Mouse (Mus musculus): ENCODE measurements around the gene Gpi1. TPM values are rescaled to one million over a fixed set of nuclear protein-coding genes. Genes with fewer than 3 reads are reported as not detected.
A peak's percentile ranks its signal among the peaks of the same experiment; 100 is the strongest.

Gpi1 gene
- polyA plus RNA-seq (2016; fragmentation: Nextera tagmentation; extraction: Ambion mirVana): 260 and 266 TPM in 2 replicates

- Histone ChIP-seq H3K36me3 (replicated peaks) (peaks cover 31% of the 10 kb centered on the region), H3K4me3 (replicated peaks) (peak within 1 kb of the TSS; percentile 73), H3K27me3 (no peaks in the 10 kb centered on the region), H3K4me2 (peak within 1 kb of the TSS; percentile 81), H3K9ac (peak within 1 kb of the TSS; percentile 87), H3K9me3 (no peaks in the 10 kb centered on the region), H3K4me1 (peaks cover 30% of the 10 kb centered on the region), H3K27ac (peak within 1 kb of the TSS; percentile 88)
- ATAC-seq (ENCODE audit: low FRiP score): peak; percentile 65
- under 1% methylated on average over 37 of the region's 39 CpGs for WGBS
These were observed at the start of gene Gpi1 for GRCm38 (mm10) chr7:34230116-34230515. Gene Gpi1, minus strand, starts transcription at chr7:34230336.

DNA sequence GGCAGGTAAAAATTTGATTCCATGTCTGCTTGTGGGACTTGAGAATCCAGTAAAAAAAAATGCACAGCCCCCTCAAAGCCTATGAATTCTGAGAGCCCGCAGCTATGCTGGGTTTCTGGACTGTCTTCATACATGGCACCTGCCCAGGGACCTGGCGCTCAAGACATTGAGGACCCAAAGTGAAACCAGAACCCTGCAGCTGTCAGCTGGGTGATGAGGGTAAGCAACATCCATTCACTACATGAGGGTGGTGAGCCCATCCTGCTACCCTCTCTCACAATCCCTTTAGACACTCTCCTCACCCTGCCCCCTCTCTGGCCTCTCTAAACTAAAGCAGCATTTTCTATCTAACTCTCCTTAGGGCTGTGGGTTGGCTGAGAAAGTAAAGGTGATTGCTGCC lies 47.5 kb upstream of the Gpi1 start:
- ATAC-seq (ENCODE audit: low FRiP score): no peak
- Histone ChIP-seq H3K4me1 (no peaks in the 10 kb centered on the region), H3K4me2 (no peak overlapping the region), H3K9me3 (no peaks in the 10 kb centered on the region), H3K4me3 (replicated peaks) (no peak overlapping the region), H3K27ac (no peak overlapping the region), H3K36me3 (replicated peaks) (peaks cover under 1% of the 10 kb centered on the region; the same call in 1 of the 2 replicates), H3K9ac (no peak overlapping the region), H3K27me3 (no peaks in the 10 kb centered on the region)
- 90% methylated on average over 2 of the region's 2 CpGs for WGBS

DNA sequence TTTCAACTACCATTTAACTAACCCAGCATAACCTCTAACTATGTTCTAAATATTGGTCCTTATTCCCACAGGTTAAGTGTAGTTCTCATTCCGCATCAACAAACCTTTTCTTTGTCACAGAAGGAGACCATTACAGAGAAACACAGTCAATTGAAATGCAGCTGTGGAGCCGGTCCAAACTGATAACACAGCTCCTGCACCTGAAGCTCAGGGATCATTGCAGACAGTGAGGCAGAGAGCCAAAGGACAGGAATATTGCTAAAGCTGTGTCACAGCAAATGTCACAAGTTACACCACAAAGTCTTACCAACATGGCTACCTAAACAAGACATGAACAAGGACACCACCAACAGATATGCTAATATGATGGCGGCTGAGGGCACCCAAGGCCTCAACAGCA lies 45.9 kb upstream of the Gpi1 start:
- ATAC-seq (ENCODE audit: low FRiP score): no peak
- H3K4me1 ChIP-seq: no peaks in the 10 kb centered on the region
- no peaks in the 10 kb centered on the region for H3K9me3 ChIP-seq
- H3K27ac ChIP-seq: no peak overlapping the region
- H3K36me3 ChIP-seq (replicated peaks): no peaks in the 10 kb centered on the region
- H3K4me2 ChIP-seq: no peak overlapping the region
- no peak overlapping the region for H3K4me3 ChIP-seq (replicated peaks)
- 79% methylated on average over 3 of the region's 3 CpGs for WGBS
- H3K9ac ChIP-seq: no peak overlapping the region
- no peaks in the 10 kb centered on the region for H3K27me3 ChIP-seq

- Histone ChIP-seq H3K27ac (no peak overlapping the region), H3K4me3 (replicated peaks) (no peak overlapping the region), H3K36me3 (replicated peaks) (no peaks in the 10 kb centered on the region), H3K9ac (no peak overlapping the region), H3K4me2 (no peak overlapping the region), H3K4me1 (peaks cover 4% of the 10 kb centered on the region; the same call in 1 of the 2 replicates), H3K27me3 (no peaks in the 10 kb centered on the region), H3K9me3 (no peaks in the 10 kb centered on the region)
- 69% methylated on average over 4 of the region's 4 CpGs for WGBS
- no peak for ATAC-seq (ENCODE audit: low FRiP score)
These were observed 42.3 kb upstream of the Gpi1 start for GRCm38 (mm10) chr7:34272465-34272864.

DNA sequence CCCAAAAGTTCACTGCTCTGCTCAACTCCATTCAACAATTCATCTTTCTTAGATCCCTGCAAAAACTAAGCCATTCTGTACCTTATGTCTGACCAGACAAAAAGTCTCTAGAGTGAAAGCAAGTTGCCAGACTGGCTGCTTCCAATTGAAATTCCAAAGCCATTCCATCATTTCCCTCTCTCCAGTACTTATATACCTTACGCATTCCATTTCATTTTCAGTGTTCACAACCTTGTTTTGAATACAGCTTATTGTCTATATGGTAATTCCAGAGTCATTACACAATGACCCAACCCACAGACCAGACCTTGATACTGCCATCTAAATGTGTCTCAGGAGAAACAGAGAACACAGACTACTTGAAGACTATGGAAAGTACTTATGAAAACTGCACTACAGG lies 38.3 kb upstream of the Gpi1 start:
- Histone ChIP-seq H3K4me1 (peaks cover 4% of the 10 kb centered on the region; the same call in 1 of the 2 replicates), H3K36me3 (replicated peaks) (no peaks in the 10 kb centered on the region), H3K4me3 (replicated peaks) (no peak overlapping the region), H3K9me3 (no peaks in the 10 kb centered on the region), H3K27me3 (no peaks in the 10 kb centered on the region), H3K27ac (no peak overlapping the region), H3K9ac (no peak overlapping the region), H3K4me2 (no peak overlapping the region)
- WGBS: 64% methylated on average over 1 of the region's 1 CpGs
- ATAC-seq (ENCODE audit: low FRiP score): no peak

DNA sequence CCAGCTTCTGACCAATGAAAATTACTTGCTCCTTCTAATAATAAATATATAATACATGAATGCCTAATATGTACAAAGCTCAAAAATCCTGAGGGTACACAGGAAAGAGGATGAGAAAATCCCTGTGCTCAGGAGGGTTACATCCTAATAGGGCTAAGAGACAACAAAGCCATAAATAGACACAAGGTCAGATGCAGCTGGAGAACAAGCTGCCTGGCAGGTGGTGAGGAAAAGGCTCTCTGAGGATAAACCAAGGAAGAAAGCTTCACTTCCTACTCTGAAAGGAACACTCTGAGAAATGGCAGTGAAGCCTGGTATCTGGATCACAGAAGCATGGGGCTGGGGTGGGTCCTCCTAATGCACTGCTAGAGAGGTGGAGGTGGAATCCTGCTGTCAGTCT lies 36.3 kb upstream of the Gpi1 start:
- H3K9me3 ChIP-seq: no peaks in the 10 kb centered on the region
- H3K27me3 ChIP-seq: no peaks in the 10 kb centered on the region
- H3K36me3 ChIP-seq (replicated peaks): peaks cover 3% of the 10 kb centered on the region; the same call in 1 of the 2 replicates
- no peak for ATAC-seq (ENCODE audit: low FRiP score)
- H3K9ac ChIP-seq: no peak overlapping the region
- no peak overlapping the region for H3K4me2 ChIP-seq
- H3K4me3 ChIP-seq (replicated peaks): no peak overlapping the region
- H3K27ac ChIP-seq: no peak overlapping the region
- H3K4me1 ChIP-seq: peaks cover 4% of the 10 kb centered on the region; the same call in 1 of the 2 replicates

GRCm38 (mm10) chr7:34265876-34266346 lies 35.8 kb upstream of the Gpi1 start:
- Histone ChIP-seq H3K27ac (no peak overlapping the region), H3K4me2 (no peak overlapping the region), H3K4me3 (replicated peaks) (no peak overlapping the region), H3K9me3 (no peaks in the 10 kb centered on the region), H3K4me1 (peaks cover 4% of the 10 kb centered on the region; the same call in 1 of the 2 replicates), H3K9ac (no peak overlapping the region), H3K27me3 (no peaks in the 10 kb centered on the region), H3K36me3 (replicated peaks) (peaks cover 4% of the 10 kb centered on the region; the same call in 1 of the 2 replicates)
- ATAC-seq (ENCODE audit: low FRiP score): no peak
- WGBS: 68% methylated on average over 5 of the region's 5 CpGs

DNA sequence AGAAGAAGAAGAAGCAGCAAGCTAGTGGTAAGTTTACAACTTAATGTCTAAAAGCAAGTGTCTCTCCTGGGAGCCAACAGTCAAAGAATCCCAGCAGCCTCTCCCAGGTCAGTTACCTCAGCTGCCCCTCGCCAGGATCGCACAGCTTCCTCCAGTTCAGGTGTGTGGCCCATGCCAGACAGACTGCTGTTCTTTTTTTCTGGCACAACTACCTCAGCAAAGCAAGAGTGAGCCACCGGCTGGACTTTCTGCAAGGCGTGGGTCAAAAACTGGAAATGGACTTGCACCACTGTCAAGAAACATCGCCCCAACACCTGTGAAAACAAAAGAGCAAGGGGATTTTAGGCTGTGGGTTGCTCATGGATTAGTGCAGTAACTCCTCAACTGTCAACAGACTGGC lies 33.3 kb upstream of the Gpi1 start:
- H3K4me3 ChIP-seq (replicated peaks): no peak overlapping the region
- no peaks in the 10 kb centered on the region for H3K9me3 ChIP-seq
- no peak overlapping the region for H3K9ac ChIP-seq
- ATAC-seq (ENCODE audit: low FRiP score): no peak
- no peaks in the 10 kb centered on the region for H3K27me3 ChIP-seq
- no peak overlapping the region for H3K27ac ChIP-seq
- H3K4me2 ChIP-seq: no peak overlapping the region
- H3K36me3 ChIP-seq (replicated peaks): peaks cover 6% of the 10 kb centered on the region; the same call in 1 of the 2 replicates
- WGBS: 88% methylated on average over 5 of the region's 5 CpGs
- peaks cover under 1% of the 10 kb centered on the region; the same call in 1 of the 2 replicates for H3K4me1 ChIP-seq

- no peaks in the 10 kb centered on the region for H3K4me1 ChIP-seq
- H3K27ac ChIP-seq: no peak overlapping the region
- 93% methylated on average over 1 of the region's 1 CpGs for WGBS
- no peak overlapping the region for H3K4me3 ChIP-seq (replicated peaks)
- no peaks in the 10 kb centered on the region for H3K27me3 ChIP-seq
- no peak overlapping the region for H3K4me2 ChIP-seq
- no peaks in the 10 kb centered on the region for H3K9me3 ChIP-seq
- no peak overlapping the region for H3K9ac ChIP-seq
- H3K36me3 ChIP-seq (replicated peaks): peaks cover 30% of the 10 kb centered on the region
- ATAC-seq (ENCODE audit: low FRiP score): no peak
These were observed 28.3 kb upstream of the Gpi1 start for GRCm38 (mm10) chr7:34258407-34258806.

DNA sequence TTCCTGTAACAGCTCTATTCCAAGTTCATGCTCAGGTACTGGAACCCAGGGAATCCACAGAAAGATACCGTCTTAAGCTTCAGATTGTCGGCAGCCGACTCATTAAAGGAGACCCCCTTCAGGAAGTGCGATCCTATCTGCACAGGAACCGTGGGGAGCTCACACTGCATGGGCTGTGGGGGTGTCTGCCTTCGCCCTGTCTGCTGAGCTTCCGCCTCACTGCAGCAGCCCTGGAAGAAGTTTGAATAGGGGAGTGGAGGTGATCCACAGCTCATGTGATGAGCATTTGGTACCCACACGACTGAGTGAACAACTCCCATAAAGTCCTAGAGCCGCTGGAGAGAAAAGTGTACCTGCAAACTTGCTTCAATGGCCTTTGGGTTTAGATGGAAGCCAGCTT lies 27.1 kb upstream of the Gpi1 start:
- peaks cover 30% of the 10 kb centered on the region for H3K36me3 ChIP-seq (replicated peaks)

GRCm38 (mm10) chr7:34255916-34256315 lies 25.8 kb upstream of the Gpi1 start:
- WGBS: 92% methylated on average over 1 of the region's 1 CpGs
- Histone ChIP-seq H3K36me3 (replicated peaks) (peaks cover 26% of the 10 kb centered on the region), H3K4me2 (no peak overlapping the region), H3K27me3 (no peaks in the 10 kb centered on the region), H3K9ac (no peak overlapping the region), H3K9me3 (no peaks in the 10 kb centered on the region), H3K27ac (no peak overlapping the region), H3K4me3 (replicated peaks) (no peak overlapping the region), H3K4me1 (no peaks in the 10 kb centered on the region)
- ATAC-seq (ENCODE audit: low FRiP score): no peak

More for the DNA sequence above, 27.1 kb upstream of the Gpi1 start:
- ATAC-seq (ENCODE audit: low FRiP score): no peak
- Histone ChIP-seq H3K4me2 (no peak overlapping the region), H3K27me3 (no peaks in the 10 kb centered on the region), H3K9ac (no peak overlapping the region), H3K9me3 (no peaks in the 10 kb centered on the region), H3K4me3 (replicated peaks) (no peak overlapping the region), H3K27ac (no peak overlapping the region), H3K4me1 (no peaks in the 10 kb centered on the region)
- 91% methylated on average over 9 of the region's 9 CpGs for WGBS

DNA sequence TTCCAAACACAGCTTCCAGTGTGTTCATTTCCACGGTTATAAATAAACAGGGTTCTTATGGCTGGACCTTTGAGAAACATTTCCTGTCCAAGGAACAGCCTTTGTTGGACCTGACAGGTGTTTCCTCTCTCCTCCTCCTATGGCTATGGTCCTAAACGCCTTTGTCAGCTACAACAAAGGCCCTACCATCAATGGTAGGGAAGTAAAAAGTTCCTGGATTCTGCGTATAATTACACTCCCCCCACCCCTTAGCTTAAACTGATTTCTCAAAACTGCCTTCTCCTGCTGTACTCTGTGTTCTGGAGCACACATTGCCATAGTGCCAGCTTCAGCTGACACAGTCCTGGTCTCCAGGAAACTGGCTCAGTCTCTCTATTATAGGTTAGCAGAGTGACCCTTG lies 25.0 kb upstream of the Gpi1 start:
- no peak for ATAC-seq (ENCODE audit: low FRiP score)
- H3K9me3 ChIP-seq: no peaks in the 10 kb centered on the region
- H3K4me3 ChIP-seq (replicated peaks): no peak overlapping the region
- H3K27ac ChIP-seq: no peak overlapping the region
- no peaks in the 10 kb centered on the region for H3K27me3 ChIP-seq
- H3K9ac ChIP-seq: no peak overlapping the region
- no peaks in the 10 kb centered on the region for H3K4me1 ChIP-seq
- H3K36me3 ChIP-seq (replicated peaks): peaks cover 28% of the 10 kb centered on the region
- no peak overlapping the region for H3K4me2 ChIP-seq
- WGBS: 77% methylated on average over 3 of the region's 3 CpGs

- Histone ChIP-seq H3K36me3 (replicated peaks) (peaks cover 28% of the 10 kb centered on the region), H3K4me1 (no peaks in the 10 kb centered on the region), H3K9me3 (no peaks in the 10 kb centered on the region), H3K27ac (no peak overlapping the region), H3K9ac (no peak overlapping the region), H3K27me3 (no peaks in the 10 kb centered on the region), H3K4me2 (no peak overlapping the region), H3K4me3 (replicated peaks) (no peak overlapping the region)
- 83% methylated on average over 2 of the region's 2 CpGs for WGBS
- no peak for ATAC-seq (ENCODE audit: low FRiP score)
These were observed 21.9 kb upstream of the Gpi1 start for GRCm38 (mm10) chr7:34252030-34252429.

Measured in forebrain, embryonic 12.5 days (tissue).